ENCODE assay signal across 10 mouse cellular contexts in the genomic region with DNA sequence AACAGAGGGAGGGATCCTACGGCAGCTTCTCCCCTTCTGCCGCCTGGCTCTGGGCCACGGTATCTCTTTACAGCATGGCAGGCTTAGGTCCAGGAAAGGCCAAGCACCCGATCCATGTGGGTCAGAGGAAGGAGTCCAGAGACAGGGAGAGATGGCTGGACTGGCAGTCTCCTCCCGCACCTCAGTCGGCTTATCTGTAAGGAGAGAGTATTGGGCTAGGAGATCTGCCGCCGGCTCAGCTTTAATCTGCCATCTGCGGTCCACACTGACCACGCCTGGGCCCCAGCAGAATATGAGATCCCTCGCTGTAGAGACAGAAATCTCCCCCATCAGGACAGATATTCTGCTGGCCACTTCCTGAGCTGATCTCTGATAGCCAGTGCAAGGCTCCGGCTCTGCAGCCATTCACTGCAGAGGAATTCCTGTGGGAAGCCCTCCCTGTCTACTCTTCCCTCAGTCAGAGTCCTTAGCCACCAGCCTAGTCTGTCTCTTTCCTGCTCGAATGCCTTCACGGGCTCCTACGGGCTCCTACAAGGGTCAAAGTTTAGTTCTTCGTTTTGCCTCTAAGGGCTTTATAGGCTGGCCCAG. TPM values are rescaled to one million over a fixed set of nuclear protein-coding genes. Genes with fewer than 3 reads are reported as not detected.
DNase-seq lines count a peak whose midpoint lies in the region; ATAC-seq lines count a peak whose summit lies in the region.
"Had no signal": no experiment of that assay in that cellular context is flagged by ENCODE, and none has a peak within 500 bp of the region (broad histone marks: within the 10 kb centered on the region; RNA-seq: fewer than 3 reads in every experiment).

No protein-coding gene starts in this region.

- H3K9ac ChIP-seq in forebrain, embryonic 13.5 days: peak overlapping the region; percentile 45; the same call in 1 of the 2 replicates
- H3K9ac ChIP-seq in intestine, embryonic 15.5 days: peak overlapping the region; percentile 15

- WGBS in forebrain, embryonic 13.5 days: 60% methylated on average over 16 of the region's 16 CpGs
- WGBS in intestine, embryonic 15.5 days: 45% methylated on average over 16 of the region's 16 CpGs

- no peak overlapping the region for H3K4me3 ChIP-seq in forebrain, embryonic 13.5 days
- H3K4me3 ChIP-seq in intestine, embryonic 15.5 days (replicated peaks): peak overlapping the region; percentile 12

- DNase-seq in heart, adult 18-20 months: peak; percentile 72 to 73
- no peak for DNase-seq in heart, adult 9 months (ENCODE audit: low spot score in 2 of 2)
- DNase-seq in lung, adult 18-20 months: peak; percentile 42 to 53
- no peak for DNase-seq in frontal cortex, adult 2 months (ENCODE audit: extremely low spot score in 1 of 2, low spot score in 1 of 2)
- DNase-seq in left cerebral cortex, postnatal 14 days (ENCODE audit: low spot score in 2 of 2): no peak
- DNase-seq in Muller cell, postnatal 12 days (ENCODE audit: inconsistent ontology term): no peak

- no peak overlapping the region for H3K4me2 ChIP-seq in forebrain, embryonic 13.5 days
- H3K4me2 ChIP-seq in intestine, embryonic 15.5 days (replicated peaks): peak overlapping the region; percentile 32

- no peaks in the 10 kb centered on the region; the same call in 1 of the 2 replicates for H3K27me3 ChIP-seq in forebrain, embryonic 13.5 days
- no peaks in the 10 kb centered on the region for H3K27me3 ChIP-seq in intestine, embryonic 15.5 days (replicated peaks)

- intact Hi-C loops in left cerebral cortex, postnatal 14 days (cut with DNase I): no loop called here

- no peak for ATAC-seq in forebrain, embryonic 13.5 days
- peak; percentile 73 for ATAC-seq in intestine, embryonic 15.5 days

- H3K9me3 ChIP-seq in forebrain, embryonic 13.5 days (replicated peaks): no peaks in the 10 kb centered on the region
- H3K9me3 ChIP-seq in intestine, embryonic 15.5 days: no peaks in the 10 kb centered on the region

- H3K27ac ChIP-seq in forebrain, embryonic 13.5 days: peak overlapping the region; percentile 3; the same call in 1 of the 2 replicates
- H3K27ac ChIP-seq in intestine, embryonic 15.5 days: peak overlapping the region; percentile 65

- H3K36me3 ChIP-seq in forebrain, embryonic 13.5 days (ENCODE audit: poor library complexity, severe bottlenecking): no peaks in the 10 kb centered on the region
- H3K36me3 ChIP-seq in intestine, embryonic 15.5 days: no peaks in the 10 kb centered on the region

- H3K4me1 ChIP-seq in forebrain, embryonic 13.5 days: peaks cover 31% of the 10 kb centered on the region
- H3K4me1 ChIP-seq in intestine, embryonic 15.5 days (replicated peaks): peaks cover 22% of the 10 kb centered on the region

RNA-seq across cellular contexts. Expression of gene Btg2, which starts 8.0 kb away (rescaled TPM):
- total RNA-seq in heart, adult 18-20 months (2021): 10 to 100 TPM; 31.1 to 32.0 TPM
- 122 and 129 TPM in 2 replicates for polyA plus RNA-seq in forebrain, embryonic 13.5 days (2015; fragmentation: Nextera tagmentation; extraction: Ambion mirVana)
- polyA plus RNA-seq in intestine, embryonic 15.5 days (2015; fragmentation: Nextera tagmentation; extraction: Ambion mirVana): 41.0 and 41.3 TPM in 2 replicates
- 18.8 and 32.5 TPM in 2 replicates for polyA plus RNA-seq in frontal cortex, adult 2 months (2012; rRNA removed)
- 10 to 100 TPM; 14.6 to 17.5 TPM for total RNA-seq in left cerebral cortex, postnatal 14 days (2021)

RNA-seq across cellular contexts. Expression of gene Chit1, which starts 24.1 kb away (rescaled TPM):
- not detected for total RNA-seq in heart, adult 18-20 months (2021)
- polyA plus RNA-seq in forebrain, embryonic 13.5 days (2015; fragmentation: Nextera tagmentation; extraction: Ambion mirVana): 0.17 TPM in 1 of 2 replicates, not detected in the other
- polyA plus RNA-seq in intestine, embryonic 15.5 days (2015; fragmentation: Nextera tagmentation; extraction: Ambion mirVana): not detected in 2 replicates
- polyA plus RNA-seq in frontal cortex, adult 2 months (2012; rRNA removed): 0.22 and 0.23 TPM in 2 replicates
- total RNA-seq in left cerebral cortex, postnatal 14 days (2021): under 1 TPM; 0.38 to 0.42 TPM
- total RNA-seq: gastrocnemius, adult 8-10 months had no signal

RNA-seq across cellular contexts. Expression of gene Fmod, which starts 49.9 kb away (rescaled TPM):
- total RNA-seq in heart, adult 18-20 months (2021): 1 to 10 TPM; 6.2 to 9.3 TPM
- polyA plus RNA-seq in forebrain, embryonic 13.5 days (2015; fragmentation: Nextera tagmentation; extraction: Ambion mirVana): 1.2 and 1.6 TPM in 2 replicates
- polyA plus RNA-seq in intestine, embryonic 15.5 days (2015; fragmentation: Nextera tagmentation; extraction: Ambion mirVana): 8.5 and 9.2 TPM in 2 replicates
- 9.1 and 16.2 TPM in 2 replicates for polyA plus RNA-seq in frontal cortex, adult 2 months (2012; rRNA removed)
- 10 to 100 TPM; 16.8 to 21.8 TPM for total RNA-seq in left cerebral cortex, postnatal 14 days (2021)
- total RNA-seq: CH12.LX had no signal

Comparison
In these comparisons a context has a peak if more than half of its experiments do, and no peak if none do; other contexts are left out.
1. DNase-seq: peak in heart, adult 18-20 months (2 of 2) and lung, adult 18-20 months (2 of 2); none in heart, adult 9 months (0 of 2), frontal cortex, adult 2 months (0 of 2), left cerebral cortex, postnatal 14 days (0 of 2) and Muller cell, postnatal 12 days (single experiment).